Mouse (Mus musculus) myocyte (in vitro differentiated cells): ENCODE results near the gene Mpg. TPM values are rescaled to one million over a fixed set of nuclear protein-coding genes. Genes with fewer than 3 reads are reported as not detected.
"Not testable (repeated sequence)": the region's sequence is repeated elsewhere in the genome, so short reads cannot be mapped to it uniquely, and the experiment has no call there.

Experiments
- H3K27me3 ChIP-seq: one replicate; pipeline ENCODE4 v1.6.1; 2011; ENCODE audit not compliant: control insufficient read depth, insufficient read depth, insufficient read length
- H3K36me3 ChIP-seq: one replicate; pipeline ENCODE4 v1.6.1; 2011; ENCODE audit not compliant: control insufficient read depth, insufficient read depth
- H3K4me2 ChIP-seq: one replicate; pipeline ENCODE4 v1.6.1; 2011; ENCODE audit warnings: low read depth, control low read depth
- H3K4me3 ChIP-seq: one replicate; pipeline ENCODE4 v1.5.1; 2011; ENCODE audit warnings: mild to moderate bottlenecking, control low read depth, moderate library complexity
- H3K79me2 ChIP-seq: one replicate; pipeline ENCODE4 v1.6.1; 2011; ENCODE audit not compliant: control insufficient read depth, insufficient read depth
- H3ac ChIP-seq: one replicate; pipeline ENCODE4 v1.6.1; 2011; ENCODE audit not compliant: control insufficient read depth, insufficient read length
- CEBPB ChIP-seq: IDR thresholded peaks from 2 replicates; pipeline ENCODE4 v1.6.1; 2011; ENCODE audit warnings: mild to moderate bottlenecking, moderate library complexity; ENCODE audit not compliant: poor library complexity, insufficient read depth, severe bottlenecking
- E2F4 ChIP-seq: IDR thresholded peaks from one replicate; pipeline ENCODE4 v1.6.1; 2011; ENCODE audit warnings: mild to moderate bottlenecking, control low read depth, moderate library complexity; ENCODE audit not compliant: insufficient read depth
- MAX ChIP-seq: IDR thresholded peaks from one replicate; pipeline ENCODE4 v1.6.1; 2011; ENCODE audit warnings: low read depth, mild to moderate bottlenecking, control low read depth
- MYOD1 ChIP-seq, 3 experiments: IDR thresholded peaks; one replicate each; pipeline ENCODE4 v1.6.1; 2011; ENCODE audit warnings: control low read depth in 2 of 3, low read depth in 2 of 3, mild to moderate bottlenecking in 2 of 3, moderate library complexity in 1 of 3; ENCODE audit not compliant: insufficient read length in 2 of 3, control insufficient read depth in 1 of 3
- MYOG ChIP-seq, 3 experiments: IDR thresholded peaks; one replicate each; pipeline ENCODE4 v1.6.1; 2011; ENCODE audit warnings: control low read depth in 2 of 3, low read depth in 2 of 3, mild to moderate bottlenecking in 2 of 3; ENCODE audit not compliant: insufficient read length in 2 of 3, control insufficient read depth in 1 of 3, insufficient read depth in 1 of 3
- POLR2A ChIP-seq: IDR thresholded peaks from one replicate; pipeline ENCODE4 v1.6.1; 2011; ENCODE audit warnings: low read depth, mild to moderate bottlenecking, control low read depth, moderate library complexity; ENCODE audit not compliant: insufficient read length
- POLR2AphosphoS2 ChIP-seq: IDR thresholded peaks from one replicate; pipeline ENCODE4 v1.6.1; 2011; ENCODE audit warnings: low read depth, control low read depth; ENCODE audit not compliant: insufficient read length
- REST ChIP-seq: IDR thresholded peaks from one replicate; pipeline ENCODE4 v1.6.1; 2011; ENCODE audit warnings: mild to moderate bottlenecking, control low read depth, moderate library complexity; ENCODE audit not compliant: insufficient read depth, insufficient read length
- SRF ChIP-seq: IDR thresholded peaks from one replicate; pipeline ENCODE4 v1.6.1; 2011; ENCODE audit warnings: low read depth; ENCODE audit not compliant: control insufficient read depth, insufficient read length
- TCF12 ChIP-seq: IDR thresholded peaks from one replicate; pipeline ENCODE4 v1.6.1; 2011; ENCODE audit warnings: mild to moderate bottlenecking, control low read depth; ENCODE audit not compliant: poor library complexity, insufficient read depth, severe bottlenecking
- TCF3 ChIP-seq: IDR thresholded peaks from one replicate; pipeline ENCODE4 v1.6.1; 2011; ENCODE audit warnings: low read depth, control low read depth; ENCODE audit not compliant: insufficient read length
- USF1 ChIP-seq: IDR thresholded peaks from one replicate; pipeline ENCODE4 v1.6.1; 2011; ENCODE audit warnings: low read depth, mild to moderate bottlenecking, control low read depth, moderate library complexity
- polyA plus RNA-seq: library from polyadenylated mRNA; unstranded; fragments of >200 nt; fragmentation: generic; extraction: Trizol; gene quantifications from one replicate; pipeline ENCODE4 v1.2.1, GENCODE M21; 2012; ENCODE audit warnings: missing spikeins

The Mpg gene
- polyA plus RNA-seq, 1 experiment, result 23.8 TPM

- Histone ChIP-seq H3ac (no peak overlapping the region), H3K79me2 (no peaks in the 10 kb centered on the region), H3K27me3 (peaks cover 31% of the 10 kb centered on the region), H3K4me3 (no peak overlapping the region), H3K4me2 (no peak overlapping the region), H3K36me3 (no peaks in the 10 kb centered on the region)
- TF ChIP-seq USF1 (no peak), TCF3 (no peak), MYOG (IDR thresholded peaks at IDR 0.05; ENCODE audit: control insufficient read depth in 1 of 3, insufficient read depth in 1 of 3, insufficient read length in 2 of 3, low read depth in 2 of 3) (no peak), POLR2AphosphoS2 (no peak), TCF12 (no peak), SRF (no peak), CEBPB (no peak), MYOD1 (IDR thresholded peaks at IDR 0.05; ENCODE audit: control insufficient read depth in 1 of 3, insufficient read length in 2 of 3, low read depth in 2 of 3) (no peak), MAX (no peak), E2F4 (no peak), REST (no peak), POLR2A (no peak)
These were observed 28.5 kb upstream of the Mpg start for GRCm38 (mm10) chr11:32197766-32198165.

DNA sequence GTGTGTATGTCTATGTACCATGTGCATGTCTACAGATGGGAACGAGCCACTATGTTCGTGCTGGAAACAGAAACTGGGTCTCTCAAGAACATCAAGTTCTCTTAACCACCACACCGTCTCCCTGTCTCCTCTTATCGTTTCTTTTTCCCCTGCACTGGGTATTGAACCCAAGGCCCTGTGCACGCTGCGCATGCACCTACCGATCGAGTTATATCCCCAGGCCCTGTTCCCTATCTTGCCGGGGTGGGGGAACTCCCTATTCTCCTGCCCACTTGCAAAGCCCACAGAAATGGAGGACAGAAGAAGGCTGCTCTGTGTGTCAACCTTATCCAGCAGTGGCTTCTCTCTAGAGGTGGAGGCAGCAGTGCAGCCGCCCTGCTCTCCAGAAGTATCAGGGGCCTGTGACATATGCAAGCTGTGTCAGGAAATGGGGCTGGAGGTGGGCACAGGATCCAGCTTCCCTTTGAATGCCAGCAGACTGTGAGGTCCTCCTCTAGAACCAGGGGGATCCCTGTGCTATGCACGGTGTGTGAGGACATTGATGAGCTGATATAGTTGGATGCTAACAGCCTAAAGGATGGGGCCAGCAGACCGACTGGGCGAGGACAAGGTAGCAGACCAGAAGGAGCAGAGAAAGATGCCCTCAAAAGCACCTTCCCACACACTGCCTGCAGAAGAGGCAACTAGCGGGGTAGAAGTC is 27.9 kb upstream of the Mpg start:
- Histone ChIP-seq H3K27me3 (peaks cover 26% of the 10 kb centered on the region), H3K36me3 (no peaks in the 10 kb centered on the region), H3K79me2 (no peaks in the 10 kb centered on the region), H3ac (no peak overlapping the region), H3K4me2 (no peak overlapping the region), H3K4me3 (no peak overlapping the region)
- no peak for TF ChIP-seq CEBPB
- no peak for TF ChIP-seq POLR2A
- TF ChIP-seq TCF3, result no peak
- TF ChIP-seq MAX, result no peak

- H3K79me2 ChIP-seq, result no peaks in the 10 kb centered on the region
- TF ChIP-seq SRF (no peak), E2F4 (no peak), REST (no peak), CEBPB (no peak), TCF12 (no peak), MYOD1 (IDR thresholded peaks at IDR 0.05; ENCODE audit: control insufficient read depth in 1 of 3, insufficient read length in 2 of 3, low read depth in 2 of 3) (no peak), POLR2A (no peak), USF1 (no peak), TCF3 (no peak), POLR2AphosphoS2 (no peak), MAX (no peak)
- no peak overlapping the region for H3K4me3 ChIP-seq
- H3ac ChIP-seq, result no peak overlapping the region
- no peaks in the 10 kb centered on the region for H3K36me3 ChIP-seq
- H3K27me3 ChIP-seq, result peaks cover 17% of the 10 kb centered on the region
- H3K4me2 ChIP-seq, result no peak overlapping the region
These were observed 27.1 kb upstream of the Mpg start for GRCm38 (mm10) chr11:32199230-32199629.

- Histone ChIP-seq H3K79me2 (no peaks in the 10 kb centered on the region), H3K4me3 (no peak within 1 kb of the TSS), H3K27me3 (peaks cover 8% of the 10 kb centered on the region), H3K36me3 (no peaks in the 10 kb centered on the region), H3ac (no peak within 1 kb of the TSS), H3K4me2 (no peak within 1 kb of the TSS)
- TF ChIP-seq TCF12 (no peak), CEBPB (no peak), MYOG (IDR thresholded peaks at IDR 0.05; ENCODE audit: control insufficient read depth in 1 of 3, insufficient read depth in 1 of 3, insufficient read length in 2 of 3, low read depth in 2 of 3) (no peak), POLR2AphosphoS2 (no peak)
These were observed 26.2 kb upstream of the Mpg start, which contains the start of gene Il9r for GRCm38 (mm10) chr11:32200075-32200601. TSS of gene Il9r (minus strand) at chr11:32200279.

GRCm38 (mm10) chr11:32200992-32201391 is 25.3 kb upstream of the Mpg start:
- not testable (repeated sequence) for H3K79me2 ChIP-seq, H3K4me2 ChIP-seq

More at GRCm38 (mm10) chr11:32200992-32201391, 25.3 kb upstream of the Mpg start:
- H3K36me3 ChIP-seq, H3ac ChIP-seq, H3K4me3 ChIP-seq, H3K27me3 ChIP-seq: not testable (repeated sequence)
